Mouse (Mus musculus) regulatory T cell (primary cell): Measurements from ENCODE around the gene Acot11.
"Not testable (repeated sequence)": the region's sequence is repeated elsewhere in the genome, so short reads cannot be mapped to it uniquely, and the experiment has no call there.

Experiments used
- in situ Hi-C: fragments of 300-600 bp; cut with MboI, MseI; formaldehyde crosslinking; loops from one replicate; pipeline ENCODE4 v1.15.1; 2025; ENCODE audit warnings: high pct_unique_total_duplicates

The Acot11 gene

GRCm38 (mm10) chr4:106778116-106778788 lies 26.5 kb downstream of the Acot11 start:
- in situ Hi-C loops = no loop called here

- in situ Hi-C loops = no loop called here
Measured at GRCm38 (mm10) chr4:106776998-106777397, 27.8 kb downstream of the Acot11 start.

GRCm38 (mm10) chr4:106775767-106776166 lies 29.0 kb downstream of the Acot11 start:
- in situ Hi-C loops = not testable (repeated sequence)

GRCm38 (mm10) chr4:106772558-106772957 lies 32.2 kb downstream of the Acot11 start:
- in situ Hi-C loops = no loop called here

- in situ Hi-C loops = no loop called here
Measured at GRCm38 (mm10) chr4:106769306-106769705, 35.5 kb downstream of the Acot11 start.

- in situ Hi-C loops = no loop called here
Measured at GRCm38 (mm10) chr4:106764166-106764565, 40.6 kb downstream of the Acot11 start.

GRCm38 (mm10) chr4:106751726-106752125 lies 53.1 kb downstream of the Acot11 start:
- in situ Hi-C loops = no loop called here

GRCm38 (mm10) chr4:106749699-106750098 lies 55.1 kb downstream of the Acot11 start:
- in situ Hi-C loops = no loop called here

- in situ Hi-C loops = no loop called here
Measured at GRCm38 (mm10) chr4:106747001-106747580, 57.7 kb downstream of the Acot11 start.

- in situ Hi-C loops = no loop called here
Measured at GRCm38 (mm10) chr4:106745862-106746261, 58.9 kb downstream of the Acot11 start.

- in situ Hi-C loops = no loop called here
Measured at GRCm38 (mm10) chr4:106737904-106738303, 66.9 kb downstream of the Acot11 start.

GRCm38 (mm10) chr4:106736884-106737283 lies 67.9 kb downstream of the Acot11 start:
- in situ Hi-C loops = not testable (repeated sequence)

- in situ Hi-C loops = no loop called here
Measured at GRCm38 (mm10) chr4:106733636-106734035, 71.2 kb downstream of the Acot11 start, which contains the start of gene Fam151a. TSS of gene Fam151a (plus strand) at chr4:106733889.

GRCm38 (mm10) chr4:106730814-106731213 lies 74.0 kb downstream of the Acot11 start, which contains the start of gene Mroh7:
TSS of gene Mroh7 (minus strand) at chr4:106730925.
- in situ Hi-C loops = no loop called here

- in situ Hi-C loops = no loop called here
Measured at GRCm38 (mm10) chr4:106720631-106721030, 84.2 kb downstream of the Acot11 start.

GRCm38 (mm10) chr4:106713622-106714021 lies 91.2 kb downstream of the Acot11 start:
- in situ Hi-C loops = no loop called here

GRCm38 (mm10) chr4:106708408-106708807 lies 96.4 kb downstream of the Acot11 start:
- in situ Hi-C loops = loop anchor here (5.0 kb wide), 1 partner anchor 76 kb away; no protein-coding TSS in a partner anchor

- in situ Hi-C loops = loop anchor here (5.0 kb wide), 1 partner anchor 76 kb away; no protein-coding TSS in a partner anchor
Measured at GRCm38 (mm10) chr4:106707957-106708356, 96.8 kb downstream of the Acot11 start.

GRCm38 (mm10) chr4:106705096-106705665 lies 99.6 kb downstream of the Acot11 start:
- in situ Hi-C loops = loop anchor here (5.0 kb wide), 1 partner anchor 73 kb away; no protein-coding TSS in a partner anchor

GRCm38 (mm10) chr4:106704416-106704815 lies 100.4 kb downstream of the Acot11 start:
- in situ Hi-C loops = no loop called here

- in situ Hi-C loops = no loop called here
Measured at GRCm38 (mm10) chr4:106703956-106704355, 100.8 kb downstream of the Acot11 start.

GRCm38 (mm10) chr4:106700798-106701197 lies 104.0 kb downstream of the Acot11 start:
- in situ Hi-C loops = no loop called here

GRCm38 (mm10) chr4:106699989-106700388 lies 104.8 kb downstream of the Acot11 start:
- in situ Hi-C loops = no loop called here
